Mouse (Mus musculus) liver, postnatal 0 days (tissue): ENCODE results near the gene Tor2a.

Experiments
- CTCF ChIP-seq: sonication (generic); IDR thresholded peaks from 2 replicates; pipeline ENCODE4 v1.5.1; 2016; ENCODE audit warnings: antibody characterized with exemption, low read depth
- EP300 ChIP-seq: IDR thresholded peaks from 2 replicates; pipeline ENCODE4 v1.6.1; 2016; ENCODE audit warnings: antibody characterized with exemption, low read depth, mild to moderate bottlenecking

- TF ChIP-seq CTCF: no peak
- TF ChIP-seq EP300: no peak
These were observed 15.5 kb upstream of the Tor2a start for GRCm38 (mm10) chr2:32741273-32742172.
